Comparison of ENCODE assay signal across 10 mouse cellular contexts in the genomic region with DNA sequence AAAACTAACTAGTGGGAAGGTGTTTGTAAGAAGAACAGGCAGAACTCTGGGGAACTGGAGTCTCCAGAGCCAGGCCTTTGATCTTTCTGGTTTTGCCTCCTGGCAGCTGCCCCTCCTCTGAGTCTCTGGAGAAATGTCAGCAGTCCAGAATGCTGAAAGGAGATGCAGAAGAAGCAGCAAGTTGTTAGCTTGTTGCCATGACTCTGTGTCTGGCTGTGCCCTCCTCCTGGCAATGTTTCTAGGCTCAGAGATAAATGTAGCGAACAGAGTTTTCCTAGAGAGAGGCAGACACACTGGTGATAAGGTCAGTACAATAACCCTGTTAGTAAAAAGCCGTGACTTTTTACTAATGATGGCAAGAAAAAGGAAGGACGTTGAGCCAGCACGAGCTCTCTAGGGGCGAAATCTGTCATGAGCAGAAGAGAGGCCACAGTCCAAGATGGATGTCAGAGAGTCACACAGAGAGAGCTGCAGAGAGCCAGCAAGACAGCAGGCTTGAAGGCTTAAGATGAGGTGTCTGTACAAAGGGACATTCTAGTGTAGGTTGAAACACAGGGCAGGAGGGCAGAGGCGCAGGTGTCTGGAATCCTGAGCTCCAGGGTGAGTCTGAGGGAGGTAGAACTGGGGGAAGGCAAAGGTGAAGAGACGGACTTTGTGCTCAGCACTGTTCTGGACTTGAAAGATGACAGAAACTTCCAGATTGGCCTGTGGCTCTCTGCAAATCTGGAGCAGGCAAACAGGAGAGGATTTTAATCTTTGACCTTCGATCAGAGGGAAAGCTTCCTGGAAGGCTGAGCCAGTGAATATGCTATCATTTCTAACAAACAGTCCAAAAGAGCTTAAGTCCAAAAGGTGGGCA.
DNase-seq lines count a peak whose midpoint lies in the region; ATAC-seq and TF ChIP-seq lines count a peak whose summit lies in the region.
"Had no signal": no experiment of that assay in that cellular context is flagged by ENCODE, and none has a peak within 500 bp of the region (broad histone marks: within the 10 kb centered on the region; RNA-seq: fewer than 3 reads in every experiment).

No protein-coding gene starts in this region.

- H3K4me1 ChIP-seq in forebrain, embryonic 15.5 days, result peaks cover 71% of the 10 kb centered on the region
- peaks cover 40% of the 10 kb centered on the region for H3K4me1 ChIP-seq in forebrain, embryonic 12.5 days
- H3K4me1 ChIP-seq in heart, postnatal 0 days (ENCODE audit: control insufficient read depth, insufficient read depth), result peaks cover 27% of the 10 kb centered on the region

- H3K36me3 ChIP-seq in forebrain, embryonic 15.5 days, result no peaks in the 10 kb centered on the region
- peaks cover 9% of the 10 kb centered on the region for H3K36me3 ChIP-seq in forebrain, embryonic 12.5 days (replicated peaks)
- no peaks in the 10 kb centered on the region for H3K36me3 ChIP-seq in heart, postnatal 0 days (replicated peaks; ENCODE audit: control insufficient read depth, insufficient read depth, low read length)

- peak; percentile 43 for DNase-seq in MEL-GATA-1-ER (ENCODE audit: extremely low read depth, low read depth)
- no peak for DNase-seq in heart, postnatal 0 days (ENCODE audit: low spot score)
- DNase-seq in kidney, postnatal 25 days, result peak; percentile 66 to 88
- no peak for DNase-seq in T-cell, adult 2 months (ENCODE audit: low spot score)
- DNase-seq in layer of hippocampus, postnatal 36 days, result no peak
- DNase-seq in thymus, postnatal 14 days, result no peak

- 84% methylated on average over 8 of the region's 8 CpGs for WGBS in forebrain, embryonic 15.5 days
- WGBS in forebrain, embryonic 12.5 days, result 92% methylated on average over 8 of the region's 8 CpGs
- WGBS in heart, postnatal 0 days, result 50% methylated on average over 8 of the region's 8 CpGs

- H3K4me3 ChIP-seq in forebrain, embryonic 15.5 days, result no peak overlapping the region
- no peak overlapping the region for H3K4me3 ChIP-seq in forebrain, embryonic 12.5 days (replicated peaks)
- H3K4me3 ChIP-seq in heart, postnatal 0 days (ENCODE audit: low read depth, low read length), result no peak overlapping the region
- H3K4me3 ChIP-seq: neural tube, embryonic 12.5 days had no signal

- no peaks in the 10 kb centered on the region for H3K9me3 ChIP-seq in forebrain, embryonic 15.5 days
- no peaks in the 10 kb centered on the region for H3K9me3 ChIP-seq in forebrain, embryonic 12.5 days
- H3K9me3 ChIP-seq in heart, postnatal 0 days (replicated peaks; ENCODE audit: control insufficient read depth, low read length), result no peaks in the 10 kb centered on the region
- H3K9me3 ChIP-seq: neural tube, embryonic 12.5 days had no signal

- TF ChIP-seq EP300 in heart, postnatal 0 days (IDR thresholded peaks at IDR 0.05; ENCODE audit: low read depth), result no peak

- no peak for ATAC-seq in forebrain, embryonic 15.5 days (replicated peaks)
- ATAC-seq in forebrain, embryonic 12.5 days (ENCODE audit: low FRiP score), result no peak
- ATAC-seq in heart, postnatal 0 days (ENCODE audit: insufficient read depth, low read depth), result peak; percentile 37; the same call in 1 of the 2 replicates
- ATAC-seq: inflammation-experienced regulatory T-cells, adult 6 months had no signal

- H3K9ac ChIP-seq in forebrain, embryonic 15.5 days (replicated peaks), result no peak overlapping the region
- no peak overlapping the region for H3K9ac ChIP-seq in forebrain, embryonic 12.5 days
- H3K9ac ChIP-seq in heart, postnatal 0 days (replicated peaks; ENCODE audit: low read depth, low read length), result no peak overlapping the region
- H3K9ac ChIP-seq: neural tube, embryonic 12.5 days had no signal

- TF ChIP-seq CTCF in heart, postnatal 0 days (IDR thresholded peaks at IDR 0.05; ENCODE audit: low read depth), result no peak

- H3K27me3 ChIP-seq in forebrain, embryonic 15.5 days, result no peaks in the 10 kb centered on the region
- no peaks in the 10 kb centered on the region for H3K27me3 ChIP-seq in forebrain, embryonic 12.5 days
- no peaks in the 10 kb centered on the region for H3K27me3 ChIP-seq in heart, postnatal 0 days (ENCODE audit: control insufficient read depth, insufficient read depth, low read length)
- H3K27me3 ChIP-seq: neural tube, embryonic 12.5 days had no signal

- H3K27ac ChIP-seq in forebrain, embryonic 15.5 days (replicated peaks), result peak overlapping the region; percentile 94
- H3K27ac ChIP-seq in forebrain, embryonic 12.5 days, result no peak overlapping the region
- H3K27ac ChIP-seq in heart, postnatal 0 days (ENCODE audit: low read depth), result no peak overlapping the region

- no peak overlapping the region for H3K4me2 ChIP-seq in forebrain, embryonic 15.5 days (replicated peaks)
- no peak overlapping the region for H3K4me2 ChIP-seq in forebrain, embryonic 12.5 days
- no peak overlapping the region for H3K4me2 ChIP-seq in heart, postnatal 0 days (ENCODE audit: low read depth, low read length)
- H3K4me2 ChIP-seq: neural tube, embryonic 12.5 days had no signal

Comparison
In these comparisons a context has a peak if more than half of its experiments do, and no peak if none do; other contexts are left out.
1. DNase-seq: peak in MEL-GATA-1-ER (single experiment) and kidney, postnatal 25 days (2 of 2); none in heart, postnatal 0 days (single experiment), T-cell, adult 2 months (single experiment), layer of hippocampus, postnatal 36 days (0 of 2) and thymus, postnatal 14 days (single experiment).